Mouse (Mus musculus) lung, postnatal 0 days (tissue): Measurements from ENCODE around the gene Ssh1.

Source experiments
- CTCF ChIP-seq: IDR thresholded peaks from 2 replicates; pipeline ENCODE4 v1.5.1; 2016; ENCODE audit warnings: antibody characterized with exemption, mild to moderate bottlenecking
- EP300 ChIP-seq: IDR thresholded peaks from 2 replicates; pipeline ENCODE4 v1.6.1; 2016; ENCODE audit warnings: antibody characterized with exemption, mild to moderate bottlenecking, control low read depth

DNA sequence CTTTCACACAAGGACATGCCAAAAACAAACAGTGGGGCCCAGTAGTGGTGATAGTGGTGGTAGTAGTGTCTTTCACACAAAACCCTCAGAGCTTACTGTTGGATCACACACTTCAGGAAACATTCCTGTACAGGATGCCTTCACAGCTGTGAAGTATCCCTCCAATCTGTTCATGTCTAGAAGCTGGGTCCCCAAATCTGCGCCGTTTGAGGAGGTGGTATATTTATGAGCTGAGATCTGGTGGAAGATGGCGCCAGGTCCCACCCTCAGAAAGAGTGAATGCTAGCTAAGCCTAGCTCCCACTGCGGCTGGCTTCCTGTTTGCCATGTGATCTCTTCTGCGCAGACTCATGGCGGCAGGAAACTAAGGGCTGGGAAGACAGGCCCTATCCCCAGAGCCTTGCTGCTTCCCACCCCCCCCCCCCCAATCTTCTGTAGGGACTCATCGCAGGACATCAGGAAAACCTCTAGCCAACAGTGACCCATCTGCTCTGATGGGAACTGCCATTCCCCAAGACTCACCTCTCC, 28.0 kb downstream of the Ssh1 start:
- TF ChIP-seq CTCF (no peak), EP300 (no peak)
